ENCODE assay signal across 10 mouse cellular contexts in the genomic region with DNA sequence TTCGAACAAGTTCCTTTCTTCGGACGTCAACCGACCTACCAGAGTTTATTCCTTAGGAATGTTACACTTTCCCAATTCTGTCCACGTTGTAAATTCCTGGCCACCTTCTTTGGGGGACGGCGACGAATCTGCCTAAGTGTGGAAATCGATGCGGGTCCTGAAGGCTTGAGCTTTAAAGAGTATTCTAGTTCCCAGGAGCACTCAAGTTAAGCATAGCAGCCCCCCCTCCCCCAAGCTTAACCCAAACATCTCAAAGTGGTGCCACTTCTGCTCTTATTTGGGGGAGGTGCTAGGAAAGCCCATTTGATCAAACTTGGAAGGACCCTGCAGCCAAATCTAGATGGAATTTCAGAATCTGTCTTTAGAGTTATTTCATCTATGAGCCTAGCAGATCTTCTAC. TPM values are rescaled to one million over a fixed set of nuclear protein-coding genes. Genes with fewer than 3 reads are reported as not detected.
DNase-seq lines count a peak whose midpoint lies in the region; ATAC-seq lines count a peak whose summit lies in the region.
"Had no signal": no experiment of that assay in that cellular context is flagged by ENCODE, and none has a peak within 500 bp of the region (broad histone marks: within the 10 kb centered on the region; RNA-seq: fewer than 3 reads in every experiment).

No protein-coding gene starts in this region.

- WGBS in liver, embryonic 11.5 days: 1% methylated on average over 10 of the region's 10 CpGs
- WGBS in forebrain, embryonic 11.5 days: under 1% methylated on average over 10 of the region's 10 CpGs
- WGBS in intestine, embryonic 15.5 days: 1% methylated on average over 10 of the region's 10 CpGs
- under 1% methylated on average over 10 of the region's 10 CpGs for WGBS in neural tube, embryonic 12.5 days

- H3K27ac ChIP-seq in liver, embryonic 11.5 days (ENCODE audit: low read depth, low read length): no peak overlapping the region
- no peak overlapping the region for H3K27ac ChIP-seq in forebrain, embryonic 11.5 days (ENCODE audit: low read depth, low read length)
- no peak overlapping the region for H3K27ac ChIP-seq in intestine, embryonic 15.5 days
- peak overlapping the region; percentile 70 for H3K27ac ChIP-seq in neural tube, embryonic 12.5 days

- H3K4me3 ChIP-seq in liver, embryonic 11.5 days (ENCODE audit: low read depth, low read length): no peak overlapping the region
- H3K4me3 ChIP-seq in forebrain, embryonic 11.5 days (ENCODE audit: low read depth, low read length): peak overlapping the region; percentile 45
- H3K4me3 ChIP-seq in intestine, embryonic 15.5 days (replicated peaks): peak overlapping the region; percentile 47
- peak overlapping the region; percentile 55 for H3K4me3 ChIP-seq in neural tube, embryonic 12.5 days

- H3K27me3 ChIP-seq in liver, embryonic 11.5 days (replicated peaks; ENCODE audit: control insufficient read depth, insufficient read depth, low read length): peaks cover 99% of the 10 kb centered on the region
- H3K27me3 ChIP-seq in forebrain, embryonic 11.5 days (ENCODE audit: control insufficient read depth, insufficient read depth, low read length): peaks cover 98% of the 10 kb centered on the region
- peaks cover 96% of the 10 kb centered on the region for H3K27me3 ChIP-seq in intestine, embryonic 15.5 days (replicated peaks)
- H3K27me3 ChIP-seq in neural tube, embryonic 12.5 days (replicated peaks): peaks cover 97% of the 10 kb centered on the region

- no peaks in the 10 kb centered on the region for H3K36me3 ChIP-seq in liver, embryonic 11.5 days (ENCODE audit: control insufficient read depth, insufficient read depth, low read length)
- H3K36me3 ChIP-seq in forebrain, embryonic 11.5 days (ENCODE audit: control insufficient read depth, insufficient read depth, low read length): no peaks in the 10 kb centered on the region
- no peaks in the 10 kb centered on the region for H3K36me3 ChIP-seq in intestine, embryonic 15.5 days
- no peaks in the 10 kb centered on the region for H3K36me3 ChIP-seq in neural tube, embryonic 12.5 days

- no peak overlapping the region for H3K9ac ChIP-seq in liver, embryonic 11.5 days (ENCODE audit: low read depth, low read length)
- no peak overlapping the region for H3K9ac ChIP-seq in forebrain, embryonic 11.5 days (ENCODE audit: low read length)
- H3K9ac ChIP-seq in intestine, embryonic 15.5 days: no peak overlapping the region
- H3K9ac ChIP-seq in neural tube, embryonic 12.5 days: peak overlapping the region; percentile 87

- H3K4me2 ChIP-seq in liver, embryonic 11.5 days: peak overlapping the region; percentile 80
- peak overlapping the region; percentile 93; the same call in 1 of the 2 replicates for H3K4me2 ChIP-seq in forebrain, embryonic 11.5 days (ENCODE audit: low read depth, low read length, severe bottlenecking)
- H3K4me2 ChIP-seq in intestine, embryonic 15.5 days (replicated peaks): peak overlapping the region; percentile 94
- H3K4me2 ChIP-seq in neural tube, embryonic 12.5 days (replicated peaks): peak overlapping the region; percentile 71

- H3K4me1 ChIP-seq in liver, embryonic 11.5 days (replicated peaks; ENCODE audit: control insufficient read depth, insufficient read depth, low read length): peaks cover 4% of the 10 kb centered on the region
- H3K4me1 ChIP-seq in forebrain, embryonic 11.5 days (replicated peaks; ENCODE audit: control insufficient read depth, insufficient read depth, low read length): peaks cover 19% of the 10 kb centered on the region; the same call in 1 of the 2 replicates
- peaks cover 39% of the 10 kb centered on the region for H3K4me1 ChIP-seq in intestine, embryonic 15.5 days (replicated peaks)
- peaks cover 14% of the 10 kb centered on the region for H3K4me1 ChIP-seq in neural tube, embryonic 12.5 days

- no peaks in the 10 kb centered on the region for H3K9me3 ChIP-seq in liver, embryonic 11.5 days (ENCODE audit: control insufficient read depth, low read length)
- no peaks in the 10 kb centered on the region; the same call in 1 of the 2 replicates for H3K9me3 ChIP-seq in forebrain, embryonic 11.5 days (ENCODE audit: control insufficient read depth, low read length)
- H3K9me3 ChIP-seq in intestine, embryonic 15.5 days: no peaks in the 10 kb centered on the region
- no peaks in the 10 kb centered on the region for H3K9me3 ChIP-seq in neural tube, embryonic 12.5 days

- no peak for DNase-seq in liver, embryonic 11.5 days (ENCODE audit: low spot score)
- DNase-seq in liver (no peak), adipocyte (ENCODE audit: low spot score) (no peak)
- no peak for DNase-seq in forebrain, embryonic 11.5 days (ENCODE audit: low spot score)
- no peak for DNase-seq in right cerebral cortex, postnatal 4 days
- DNase-seq: lung, adult 2 months; right cerebral cortex, postnatal 25 days had no signal

- ATAC-seq in liver, embryonic 11.5 days (replicated peaks; ENCODE audit: low FRiP score): no peak
- ATAC-seq in forebrain, embryonic 11.5 days (replicated peaks; ENCODE audit: low FRiP score): no peak
- no peak for ATAC-seq in intestine, embryonic 15.5 days
- ATAC-seq in neural tube, embryonic 12.5 days (ENCODE audit: low FRiP score, low read depth): no peak
- ATAC-seq: Patski had no signal

RNA-seq across cellular contexts. Expression of gene Lhx1, which starts 1.1 kb away (rescaled TPM):
- polyA plus RNA-seq in liver, embryonic 11.5 days (2014; fragmentation: Nextera tagmentation; extraction: Ambion mirVana): 0.32 TPM in 1 of 2 replicates, not detected in the other
- 9.4 and 10.9 TPM in 2 replicates for polyA plus RNA-seq in forebrain, embryonic 11.5 days (2014; fragmentation: Nextera tagmentation; extraction: Ambion mirVana)
- polyA plus RNA-seq in intestine, embryonic 15.5 days (2015; fragmentation: Nextera tagmentation; extraction: Ambion mirVana): 0.24 and 0.49 TPM in 2 replicates
- 68.4 and 70.3 TPM in 2 replicates for polyA plus RNA-seq in neural tube, embryonic 12.5 days (2016; fragmentation: Nextera tagmentation; extraction: Ambion mirVana)
- polyA plus RNA-seq: lung, adult 2 months had no signal

RNA-seq across cellular contexts. Expression of gene Aatf, which starts 13.1 kb away (rescaled TPM):
- 87.6 and 92.8 TPM in 2 replicates for polyA plus RNA-seq in liver, embryonic 11.5 days (2014; fragmentation: Nextera tagmentation; extraction: Ambion mirVana)
- 53.6 and 54.8 TPM in 2 replicates for polyA plus RNA-seq in forebrain, embryonic 11.5 days (2014; fragmentation: Nextera tagmentation; extraction: Ambion mirVana)
- 61.6 and 63.3 TPM in 2 replicates for polyA plus RNA-seq in intestine, embryonic 15.5 days (2015; fragmentation: Nextera tagmentation; extraction: Ambion mirVana)
- polyA plus RNA-seq in neural tube, embryonic 12.5 days (2016; fragmentation: Nextera tagmentation; extraction: Ambion mirVana): 53.3 and 56.7 TPM in 2 replicates
